Mouse (Mus musculus) embryonic facial prominence, embryonic 11.5 days (tissue): ENCODE data around the gene Nrap. TPM values are rescaled to one million over a fixed set of nuclear protein-coding genes. Genes with fewer than 3 reads are reported as not detected.

Source experiments
- ATAC-seq: fragments of 200-750 bp; cut with Nextera tagmentation; replicated peaks from 2 replicates; pipeline ENCODE4 v1.8.0; 2017; ENCODE audit warnings: low read depth; ENCODE audit not compliant: insufficient number of reproducible peaks, low FRiP score, low TSS enrichment
- DNase-seq: peaks from one replicate; pipeline ENCODE4 v3.0.0-alpha.2; 2015; ENCODE audit warnings: low spot score
- H3K27ac ChIP-seq: fragments of 300-500 bp; sonication (generic); replicated peaks from 2 replicates; pipeline ENCODE4 v1.5.1; 2014; ENCODE audit warnings: mild to moderate bottlenecking, low read depth, low read length, control low read depth
- H3K27me3 ChIP-seq: fragments of 300-500 bp; sonication (generic); 2 replicates; pipeline ENCODE4 v1.6.1; 2014; ENCODE audit warnings: mild to moderate bottlenecking, low read length, moderate library complexity, mixed read lengths; ENCODE audit not compliant: control insufficient read depth, insufficient read depth
- H3K36me3 ChIP-seq: fragments of 300-500 bp; sonication (generic); replicated peaks from 2 replicates; pipeline ENCODE4 v1.6.1; 2014; ENCODE audit warnings: low read depth, mild to moderate bottlenecking, low read length, moderate library complexity, mixed read lengths; ENCODE audit not compliant: control insufficient read depth, insufficient read depth
- H3K4me1 ChIP-seq: fragments of 300-500 bp; sonication (generic); 2 replicates; pipeline ENCODE4 v1.6.1; 2014; ENCODE audit warnings: low read length, mixed read lengths; ENCODE audit not compliant: control insufficient read depth, insufficient read depth
- H3K4me2 ChIP-seq: fragments of 300-500 bp; sonication (generic); 2 replicates; pipeline ENCODE4 v1.6.1; 2014; ENCODE audit warnings: low read depth, mild to moderate bottlenecking, control low read depth, low read length, moderate library complexity
- H3K4me3 ChIP-seq: fragments of 300-500 bp; sonication (generic); 2 replicates; pipeline ENCODE4 v1.5.1; 2014; ENCODE audit warnings: low read depth, low read length, control low read depth
- H3K9ac ChIP-seq: fragments of 300-500 bp; sonication (generic); replicated peaks from 2 replicates; pipeline ENCODE4 v1.6.1; 2014; ENCODE audit warnings: mild to moderate bottlenecking, control low read depth, low read length
- H3K9me3 ChIP-seq: fragments of 300-500 bp; sonication (generic); replicated peaks from 2 replicates; pipeline ENCODE4 v1.6.1; 2016; ENCODE audit warnings: mild to moderate bottlenecking, low read length, inconsistent platforms, mixed read lengths; ENCODE audit not compliant: control insufficient read depth
- WGBS: fragments of 180-500 bp; shearing (Covaris S2); extraction: QIAGEN DNeasy Blood & Tissue Kit; methylation state at CpG from one replicate; pipeline ENCODE4 v1.1.7; 2014; 5-methylcytosine and 5-hydroxymethylcytosine counted together
- polyA plus RNA-seq: library from polyadenylated mRNA; unstranded; fragments of >200 nt; fragmentation: Nextera tagmentation; extraction: Ambion mirVana; gene quantifications from 2 replicates; pipeline ENCODE4 v1.2.1, GENCODE M21; 2014

The Nrap gene
- polyA plus RNA-seq, 1 experiment from 2014 or later = not detected

GRCm38 (mm10) chr19:56381407-56381806 lies 8.4 kb downstream of the Nrap start:
- Histone ChIP-seq H3K9ac (no peak overlapping the region), H3K27me3 (no peaks in the 10 kb centered on the region), H3K9me3 (no peaks in the 10 kb centered on the region), H3K27ac (no peak overlapping the region), H3K36me3 (no peaks in the 10 kb centered on the region), H3K4me1 (no peaks in the 10 kb centered on the region), H3K4me2 (no peak overlapping the region), H3K4me3 (no peak overlapping the region)
- 91% methylated on average over 10 of the region's 10 CpGs for WGBS
- DNase-seq = no peak
- no peak for ATAC-seq

DNA sequence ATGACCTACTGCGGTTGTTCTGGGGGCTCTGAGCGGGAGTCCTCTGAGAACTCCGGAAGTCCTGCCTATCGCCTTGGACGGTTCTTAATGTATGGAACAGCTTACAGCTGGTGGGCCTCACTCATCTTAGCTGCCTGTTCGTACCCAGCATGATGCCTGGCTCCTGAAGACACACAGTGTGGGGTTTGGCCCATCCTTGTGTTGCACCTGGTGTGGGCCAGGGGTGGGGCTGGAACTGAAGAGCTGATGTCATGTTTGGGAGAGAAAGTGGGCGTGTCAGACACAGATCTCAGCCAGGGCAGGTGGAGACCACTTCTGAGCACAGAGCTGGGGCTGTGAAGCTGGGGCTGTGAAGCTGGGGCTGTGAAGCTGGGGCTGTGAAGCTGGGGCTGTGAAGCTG lies 9.5 kb downstream of the Nrap start:
- no peaks in the 10 kb centered on the region for H3K9me3 ChIP-seq
- H3K4me1 ChIP-seq = no peaks in the 10 kb centered on the region
- no peak overlapping the region for H3K4me3 ChIP-seq
- H3K4me2 ChIP-seq = no peak overlapping the region
- DNase-seq (no peak), ATAC-seq (no peak)
- WGBS = 82% methylated on average over 7 of the region's 7 CpGs
- no peaks in the 10 kb centered on the region for H3K27me3 ChIP-seq
- H3K27ac ChIP-seq = no peak overlapping the region
- H3K36me3 ChIP-seq = no peaks in the 10 kb centered on the region
- no peak overlapping the region for H3K9ac ChIP-seq

DNA sequence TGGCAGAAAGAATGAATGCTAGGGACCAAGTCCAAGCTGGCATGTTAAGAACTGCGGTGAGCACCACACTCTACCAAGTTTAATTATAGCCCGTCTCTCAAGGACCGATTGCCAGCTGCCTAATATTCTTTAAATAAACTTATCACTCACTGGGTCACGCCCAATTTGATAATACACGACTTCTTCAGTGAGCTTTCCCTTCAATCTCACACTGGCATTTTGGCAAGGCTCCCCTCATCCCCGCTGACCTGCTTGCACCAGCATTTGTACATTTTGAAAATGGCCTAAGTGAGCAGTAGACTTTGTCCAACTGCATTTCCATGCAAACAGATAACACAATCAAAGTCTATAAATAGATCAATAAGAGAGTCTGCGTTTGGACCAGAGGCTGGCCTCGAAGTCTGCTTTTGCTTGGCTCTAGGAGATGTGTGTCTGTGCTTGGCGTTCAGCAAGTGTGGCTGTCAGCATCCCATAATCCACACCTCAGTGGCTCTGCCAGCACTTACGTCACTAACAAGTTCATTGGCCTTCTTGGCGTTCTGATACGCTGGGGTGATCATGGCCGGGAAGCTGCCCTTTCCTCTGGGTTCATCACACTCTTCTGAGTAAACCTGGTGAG lies 11.2 kb downstream of the Nrap start:
- 91% methylated on average over 13 of the region's 13 CpGs for WGBS
- H3K27ac ChIP-seq = no peak overlapping the region
- DNase-seq = no peak

DNA sequence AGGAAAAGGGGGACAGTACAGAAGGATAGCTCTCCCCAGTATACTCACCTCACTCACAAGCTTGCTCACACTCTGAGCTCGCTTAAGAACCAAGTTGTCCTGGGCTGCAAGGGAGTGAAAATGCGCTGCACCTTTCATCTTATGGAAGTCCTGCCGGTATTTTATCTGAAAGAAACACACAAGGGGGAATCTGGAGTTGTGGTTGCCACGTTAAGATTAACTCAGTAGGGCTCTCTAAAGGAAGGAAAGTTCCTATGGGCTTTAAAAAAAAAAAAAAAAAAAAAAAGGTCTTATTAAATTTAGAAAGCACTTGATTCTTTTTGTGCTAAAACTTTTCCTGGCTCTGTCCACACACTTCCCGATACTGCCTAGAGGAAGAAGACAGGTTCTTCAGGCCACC lies 11.8 kb downstream of the Nrap start:
- no peak overlapping the region for H3K27ac ChIP-seq
- DNase-seq (no peak), ATAC-seq (no peak)
- WGBS = 84% methylated on average over 5 of the region's 5 CpGs
- H3K4me1 ChIP-seq = no peaks in the 10 kb centered on the region
- no peak overlapping the region for H3K4me3 ChIP-seq
- no peak overlapping the region for H3K9ac ChIP-seq
- no peaks in the 10 kb centered on the region for H3K36me3 ChIP-seq
- no peaks in the 10 kb centered on the region for H3K9me3 ChIP-seq
- H3K4me2 ChIP-seq = no peak overlapping the region
- H3K27me3 ChIP-seq = no peaks in the 10 kb centered on the region

More for the DNA sequence above, 11.2 kb downstream of the Nrap start:
- Histone ChIP-seq H3K9me3 (no peaks in the 10 kb centered on the region), H3K4me3 (no peak overlapping the region), H3K4me1 (no peaks in the 10 kb centered on the region), H3K36me3 (no peaks in the 10 kb centered on the region), H3K27me3 (no peaks in the 10 kb centered on the region), H3K9ac (no peak overlapping the region), H3K4me2 (no peak overlapping the region)
- ATAC-seq = no peak

DNA sequence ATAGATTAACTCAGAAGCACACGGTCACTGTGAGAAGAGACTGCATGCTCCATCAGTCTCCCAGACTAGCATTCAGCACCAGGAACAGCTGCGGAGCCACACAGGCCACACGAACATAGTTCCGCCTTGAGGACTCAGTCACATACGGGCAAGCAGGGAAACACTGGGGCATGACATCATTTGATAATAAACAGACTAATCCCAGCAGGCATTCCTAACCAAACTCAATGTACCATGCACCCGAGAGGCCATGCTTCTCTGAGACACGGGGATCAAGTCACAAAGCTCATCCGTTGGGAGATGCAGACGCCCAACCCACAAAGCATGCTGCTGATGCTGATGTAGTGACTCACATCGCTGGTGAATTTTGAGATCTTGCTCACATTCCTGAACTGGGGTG lies 15.8 kb downstream of the Nrap start:
- Histone ChIP-seq H3K4me2 (no peak overlapping the region), H3K27me3 (no peaks in the 10 kb centered on the region), H3K36me3 (no peaks in the 10 kb centered on the region), H3K4me3 (no peak overlapping the region), H3K4me1 (no peaks in the 10 kb centered on the region), H3K27ac (no peak overlapping the region), H3K9ac (no peak overlapping the region), H3K9me3 (no peaks in the 10 kb centered on the region)
- ATAC-seq (no peak), DNase-seq (peak; percentile 12)
- WGBS = 60% methylated on average over 10 of the region's 10 CpGs

- no peak for DNase-seq
- no peaks in the 10 kb centered on the region for H3K36me3 ChIP-seq
- no peak overlapping the region for H3K4me2 ChIP-seq
- no peak for ATAC-seq
- H3K9ac ChIP-seq = no peak overlapping the region
- H3K4me3 ChIP-seq = no peak overlapping the region
- H3K4me1 ChIP-seq = no peaks in the 10 kb centered on the region
- WGBS = 85% methylated on average over 5 of the region's 5 CpGs
- H3K9me3 ChIP-seq = no peaks in the 10 kb centered on the region
- H3K27me3 ChIP-seq = no peaks in the 10 kb centered on the region
- H3K27ac ChIP-seq = no peak overlapping the region
Observed at GRCm38 (mm10) chr19:56373246-56373645, 16.6 kb downstream of the Nrap start.

DNA sequence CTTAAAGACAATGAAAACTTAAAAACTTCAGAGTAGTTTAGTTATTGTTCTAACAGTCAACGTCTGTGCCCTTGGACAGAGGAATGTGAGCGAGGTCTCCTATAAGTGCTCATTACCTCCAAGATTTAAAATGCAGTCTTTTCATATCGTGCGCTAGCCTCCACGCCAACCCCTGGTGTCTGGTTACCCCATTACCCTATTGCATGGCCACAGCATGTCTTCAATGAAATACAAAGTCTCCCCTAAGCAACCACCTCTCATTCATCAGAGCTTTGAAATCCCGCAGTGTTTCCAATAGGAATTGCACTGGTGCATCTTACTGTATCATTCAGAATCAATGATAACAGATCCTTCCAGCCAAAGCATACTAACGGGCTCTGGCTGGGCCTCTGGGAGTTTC lies 17.6 kb downstream of the Nrap start:
- H3K27ac ChIP-seq = no peak overlapping the region
- H3K4me1 ChIP-seq = no peaks in the 10 kb centered on the region
- no peaks in the 10 kb centered on the region for H3K9me3 ChIP-seq
- ATAC-seq (no peak), DNase-seq (peak; percentile 29)
- H3K27me3 ChIP-seq = no peaks in the 10 kb centered on the region
- 51% methylated on average over 7 of the region's 7 CpGs for WGBS
- no peaks in the 10 kb centered on the region for H3K36me3 ChIP-seq
- no peak overlapping the region for H3K9ac ChIP-seq
- H3K4me3 ChIP-seq = no peak overlapping the region
- no peak overlapping the region for H3K4me2 ChIP-seq

DNA sequence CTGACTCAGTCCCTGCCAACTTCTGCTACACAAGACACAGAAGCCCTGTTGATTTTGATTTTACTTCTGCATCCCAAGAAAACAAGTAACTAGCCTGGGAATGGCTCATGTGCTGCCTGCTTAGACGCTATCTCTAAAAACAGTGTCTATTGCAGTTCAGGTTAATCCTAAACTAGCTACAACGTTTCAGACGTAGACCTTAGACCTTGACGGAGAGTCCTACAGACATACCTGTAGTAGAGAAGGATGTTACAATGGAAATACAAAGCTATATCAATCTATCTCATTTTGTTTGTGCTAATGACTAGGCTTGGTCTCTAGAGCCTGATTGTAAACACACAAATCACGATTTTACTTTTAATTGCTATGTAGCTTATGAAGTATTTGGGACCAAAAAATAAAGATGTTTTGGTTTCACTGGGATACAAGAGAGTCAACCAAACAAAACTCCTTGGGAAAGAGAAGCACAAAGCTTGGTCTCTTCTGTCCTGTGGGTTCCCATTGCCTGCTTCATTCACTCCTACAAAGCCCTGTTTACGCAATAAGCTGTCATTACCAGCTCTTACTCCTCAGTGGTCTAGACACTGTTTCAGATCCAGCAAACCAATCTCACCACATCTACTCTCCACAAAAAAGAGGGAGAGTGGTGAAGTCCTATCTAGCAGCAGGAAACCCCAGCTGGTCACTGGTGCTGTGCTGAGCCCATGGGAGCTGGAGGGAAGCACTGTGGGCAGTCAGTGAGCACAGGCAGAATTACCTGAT lies 19.3 kb downstream of the Nrap start:
- DNase-seq (no peak), ATAC-seq (no peak)
- Histone ChIP-seq H3K9me3 (no peaks in the 10 kb centered on the region), H3K4me1 (no peaks in the 10 kb centered on the region), H3K4me3 (no peak overlapping the region), H3K27me3 (no peaks in the 10 kb centered on the region), H3K36me3 (no peaks in the 10 kb centered on the region), H3K9ac (no peak overlapping the region), H3K27ac (no peak overlapping the region), H3K4me2 (no peak overlapping the region)
- WGBS = 88% methylated on average over 6 of the region's 6 CpGs
